Mouse (Mus musculus) MEL (cell line): ENCODE results near the gene BC051019. TPM values are rescaled to one million over a fixed set of nuclear protein-coding genes. Genes with fewer than 3 reads are reported as not detected.

ENCODE experiments used
- DNase-seq: peaks from one replicate; pipeline ENCODE4 v3.0.0; 2011; ENCODE audit warnings: low read depth, low spot score
- H3K27ac ChIP-seq: 2 replicates; pipeline ENCODE4 v1.5.1; 2012; ENCODE audit warnings: low read depth, mild to moderate bottlenecking, control low read depth, low read length, moderate library complexity; ENCODE audit not compliant: control insufficient read depth
- H3K27me3 ChIP-seq, 2 experiments: fragments of 150-350 bp in 1 of 2; sonication (generic) in 1 of 2; 2 replicates each; pipeline ENCODE4 v1.6.1; 2012; ENCODE audit warnings: low read length in 2 of 2, mild to moderate bottlenecking in 2 of 2, improper control_type of control experiment in 1 of 2, moderate library complexity in 1 of 2; ENCODE audit not compliant: insufficient read depth in 2 of 2, control insufficient read depth in 1 of 2
- H3K36me3 ChIP-seq, 2 experiments: 2 replicates each; pipeline ENCODE4 v1.6.1; 2012 to 2014; ENCODE audit warnings: low read length in 2 of 2, improper control_type of control experiment in 1 of 2, inconsistent platforms in 1 of 2, mild to moderate bottlenecking in 1 of 2; ENCODE audit not compliant: insufficient read depth in 2 of 2, control insufficient read depth in 1 of 2
- H3K4me1 ChIP-seq, 2 experiments: fragments of 150-350 bp in 1 of 2; sonication (generic) in 1 of 2; 2 replicates each; pipeline ENCODE4 v1.6.1; 2012; ENCODE audit warnings: low read length in 2 of 2, improper control_type of control experiment in 1 of 2, mild to moderate bottlenecking in 1 of 2; ENCODE audit not compliant: insufficient read depth in 2 of 2, control insufficient read depth in 1 of 2
- H3K4me3 ChIP-seq, 2 experiments: fragments of 150-350 bp in 1 of 2; sonication (generic) in 1 of 2; 2 replicates each; pipeline ENCODE4 v1.5.1; 2012; ENCODE audit warnings: low read depth in 2 of 2, low read length in 2 of 2, mild to moderate bottlenecking in 2 of 2, moderate library complexity in 2 of 2, control low read depth in 1 of 2, improper control_type of control experiment in 1 of 2; ENCODE audit not compliant: control insufficient read depth in 1 of 2, insufficient read depth in 1 of 2
- H3K79me2 ChIP-seq: 2 replicates; pipeline ENCODE4 v1.6.1; 2012; ENCODE audit warnings: mild to moderate bottlenecking, low read length, moderate library complexity; ENCODE audit not compliant: control insufficient read depth, poor library complexity, insufficient read depth
- H3K9ac ChIP-seq: 2 replicates; pipeline ENCODE4 v1.6.1; 2012; ENCODE audit warnings: low read depth, mild to moderate bottlenecking, control low read depth, low read length, moderate library complexity; ENCODE audit not compliant: control insufficient read depth, poor library complexity, severe bottlenecking
- H3K9me3 ChIP-seq: fragments of 150-350 bp; sonication (generic); replicated peaks from 2 replicates; pipeline ENCODE4 v1.6.1; 2012; ENCODE audit warnings: mild to moderate bottlenecking, low read length, improper control_type of control experiment, moderate library complexity; ENCODE audit not compliant: insufficient read depth
- CHD2 ChIP-seq: IDR thresholded peaks from 2 replicates; pipeline ENCODE4 v1.6.1; 2011; ENCODE audit warnings: low read length, improper control_type of control experiment
- E2F4 ChIP-seq: IDR thresholded peaks from 2 replicates; pipeline ENCODE4 v1.6.1; 2011; ENCODE audit warnings: low read depth, low read length, improper control_type of control experiment, borderline replicate concordance
- ELF1 ChIP-seq: IDR thresholded peaks from 2 replicates; pipeline ENCODE4 v1.6.1; 2014; ENCODE audit warnings: low read depth, mild to moderate bottlenecking, inconsistent platforms, low read length, improper control_type of control experiment, moderate library complexity
- HCFC1 ChIP-seq: IDR thresholded peaks from 2 replicates; pipeline ENCODE4 v1.6.1; 2012; ENCODE audit warnings: low read depth, mild to moderate bottlenecking, inconsistent platforms, low read length, improper control_type of control experiment, moderate library complexity
- JUND ChIP-seq: IDR thresholded peaks from 2 replicates; pipeline ENCODE4 v1.6.1; 2011; ENCODE audit warnings: low read depth, mild to moderate bottlenecking, improper control_type of control experiment, low read length
- MAX ChIP-seq: IDR thresholded peaks from 2 replicates; pipeline ENCODE4 v1.6.1; 2011; ENCODE audit warnings: low read length, improper control_type of control experiment
- MAZ ChIP-seq: IDR thresholded peaks from 2 replicates; pipeline ENCODE4 v1.6.1; 2012; ENCODE audit warnings: low read depth, mild to moderate bottlenecking, inconsistent platforms, low read length, improper control_type of control experiment
- MEF2A ChIP-seq: IDR thresholded peaks from 2 replicates; pipeline ENCODE4 v1.6.1; 2014; ENCODE audit warnings: low read depth, mild to moderate bottlenecking, inconsistent platforms, low read length, improper control_type of control experiment; ENCODE audit not compliant: poor library complexity, insufficient replicate concordance, severe bottlenecking; ENCODE audit errors: extremely low read depth
- MXI1 ChIP-seq: IDR thresholded peaks from 2 replicates; pipeline ENCODE4 v1.6.1; 2011; ENCODE audit warnings: mild to moderate bottlenecking, low read depth, low read length, improper control_type of control experiment
- NELFE ChIP-seq: IDR thresholded peaks from 2 replicates; pipeline ENCODE4 v1.6.1; 2011; ENCODE audit warnings: low read depth, low read length, improper control_type of control experiment
- POLR2AphosphoS2 ChIP-seq: IDR thresholded peaks from 2 replicates; pipeline ENCODE4 v1.6.1; 2011; ENCODE audit warnings: low read length, improper control_type of control experiment
- RAD21 ChIP-seq: IDR thresholded peaks from 2 replicates; pipeline ENCODE4 v1.6.1; 2011; ENCODE audit warnings: mild to moderate bottlenecking, low read depth, low read length, improper control_type of control experiment
- SMC3 ChIP-seq: IDR thresholded peaks from 2 replicates; pipeline ENCODE4 v1.6.1; 2011; ENCODE audit warnings: low read depth, low read length, improper control_type of control experiment
- TAL1 ChIP-seq: IDR thresholded peaks from 2 replicates; pipeline ENCODE4 v1.6.1; 2012; ENCODE audit warnings: mild to moderate bottlenecking, inconsistent platforms, low read length, moderate library complexity, mixed read lengths
- TBP ChIP-seq: IDR thresholded peaks from 2 replicates; pipeline ENCODE4 v1.8.0; 2011; ENCODE audit warnings: low read depth, low read length, improper control_type of control experiment
- TCF12 ChIP-seq: IDR thresholded peaks from 2 replicates; pipeline ENCODE4 v1.6.1; 2014; ENCODE audit warnings: low read depth, mild to moderate bottlenecking, inconsistent platforms, low read length, improper control_type of control experiment, moderate library complexity
- UBTF ChIP-seq: IDR thresholded peaks from 2 replicates; pipeline ENCODE4 v1.6.1; 2012; ENCODE audit warnings: low read depth, mild to moderate bottlenecking, inconsistent platforms, low read length, improper control_type of control experiment, moderate library complexity, borderline replicate concordance; ENCODE audit not compliant: insufficient read depth
- USF1 ChIP-seq: IDR thresholded peaks from 2 replicates; pipeline ENCODE4 v1.6.1; 2014; ENCODE audit warnings: low read depth, mild to moderate bottlenecking, inconsistent platforms, low read length, improper control_type of control experiment, moderate library complexity
- ZC3H11A ChIP-seq: IDR thresholded peaks from 2 replicates; pipeline ENCODE4 v1.6.1; 2012; ENCODE audit warnings: low read depth, mild to moderate bottlenecking, inconsistent platforms, low read length, improper control_type of control experiment
- ZMIZ1 ChIP-seq: IDR thresholded peaks from 2 replicates; pipeline ENCODE4 v1.6.1; 2012; ENCODE audit warnings: low read depth, mild to moderate bottlenecking, inconsistent platforms, low read length, improper control_type of control experiment, moderate library complexity
- polyA plus RNA-seq, 2 experiments: library from polyadenylated mRNA; stranded (reverse) in 1 of 2; unstranded in 1 of 2; fragments of >175 nt in 1 of 2; fragments of >200 nt in 1 of 2; gene quantifications; 2 replicates each; pipeline versions ENCODE4 v1.2.1 to v1.2.4; 2012; ENCODE audit warnings: low replicate concordance in 2 of 2, low read depth in 1 of 2; ENCODE audit not compliant: insufficient read length in 2 of 2, insufficient read depth in 1 of 2, missing spikeins in 1 of 2
- total RNA-seq: library from RNA; depleted of rRNA; stranded (reverse); fragments of 300-350 nt; gene quantifications from 2 replicates; pipeline ENCODE4 v1.2.3, GENCODE M21; 2012

BC051019 gene
- total and polyA plus RNA-seq, 3 experiments = 0.39 TPM; not detected in 2

DNA sequence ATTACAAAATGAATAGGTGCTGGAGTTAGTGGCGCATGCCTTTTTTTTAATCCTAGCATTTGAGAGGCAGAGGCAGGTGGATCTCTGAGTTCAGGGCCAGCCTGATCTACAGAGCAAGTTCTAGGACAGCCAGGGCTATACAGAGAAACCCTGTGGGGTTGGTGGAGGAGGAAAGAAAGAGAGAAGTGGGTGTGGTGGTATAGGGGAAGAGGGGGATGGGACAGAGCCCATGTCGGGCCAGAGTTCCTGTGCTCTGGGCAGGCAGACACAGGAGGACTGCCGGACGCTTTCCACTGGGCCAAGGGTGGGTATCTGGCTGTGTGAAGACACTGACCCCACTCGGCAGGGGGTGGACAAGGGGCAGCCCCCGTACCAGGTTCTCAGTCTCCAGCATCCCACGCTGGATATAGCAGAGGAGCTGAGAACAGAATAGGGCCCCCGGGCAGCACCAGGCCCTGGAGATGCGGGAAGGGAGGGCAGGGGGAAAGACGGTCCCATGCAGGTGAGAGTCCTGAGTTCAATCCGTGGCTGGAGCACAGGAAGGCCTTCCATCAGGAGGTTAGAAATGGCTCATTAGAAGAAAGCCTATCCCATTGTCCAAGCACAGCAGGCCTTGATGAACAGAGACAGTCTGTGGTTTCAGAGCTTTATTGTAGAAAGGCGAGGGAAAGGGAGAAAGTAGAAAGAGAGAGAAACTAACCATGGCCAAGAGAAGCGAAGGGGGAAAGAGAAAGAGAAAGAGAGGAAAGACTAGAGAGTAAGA lies 28.9 kb downstream of the BC051019 start:
- no peak for DNase-seq
- peaks cover 0 to 9% of the 10 kb centered on the region in 2 experiments; a peak in 2 of 4 replicates for H3K4me1 ChIP-seq
- no peak overlapping the region for H3K4me3 ChIP-seq
- H3K27me3 ChIP-seq = no peaks in the 10 kb centered on the region
- TF ChIP-seq MAX (no peak), TAL1 (no peak), NELFE (no peak), USF1 (no peak), ZC3H11A (no peak), TBP (no peak), MEF2A (no peak), MXI1 (no peak), JUND (no peak), MAZ (no peak)
- H3K79me2 ChIP-seq = no peaks in the 10 kb centered on the region
- no peak overlapping the region for H3K27ac ChIP-seq
- no peak overlapping the region for H3K9ac ChIP-seq
- H3K36me3 ChIP-seq = peaks cover 0 to 3% of the 10 kb centered on the region in 2 experiments; a peak in 1 of 4 replicates
- H3K9me3 ChIP-seq = no peaks in the 10 kb centered on the region

DNA sequence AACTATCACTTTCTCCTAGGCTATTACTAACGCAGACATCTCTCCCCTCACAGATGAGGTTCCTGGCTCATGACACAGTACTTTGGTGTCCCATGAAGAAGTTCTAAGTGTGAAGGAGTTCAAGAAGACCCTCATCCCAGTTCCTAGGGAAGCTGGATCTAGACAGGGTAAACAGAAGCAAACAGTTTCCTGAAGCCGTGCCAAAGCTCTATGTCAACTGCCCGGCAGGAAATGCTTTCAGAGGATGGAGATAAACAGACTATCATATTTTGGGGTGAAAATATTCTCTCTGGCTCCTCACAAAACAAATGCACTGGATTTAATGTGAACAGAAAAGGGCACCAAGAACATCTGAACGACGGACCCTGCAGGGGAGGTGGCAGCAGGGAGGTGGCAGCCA lies 32.7 kb downstream of the BC051019 start:
- no peak overlapping the region for H3K4me3 ChIP-seq
- no peak for DNase-seq
- no peaks in the 10 kb centered on the region for H3K27me3 ChIP-seq
- H3K36me3 ChIP-seq = no peaks in the 10 kb centered on the region; a peak in 1 of 4 replicates
- TF ChIP-seq HCFC1 = no peak
- TF ChIP-seq ELF1 = no peak
- no peak for TF ChIP-seq ZMIZ1
- no peak for TF ChIP-seq RAD21
- TF ChIP-seq UBTF = no peak
- no peak for TF ChIP-seq CHD2
- TF ChIP-seq POLR2AphosphoS2 = no peak
- no peak for TF ChIP-seq MAZ
- TF ChIP-seq TCF12 = no peak
- TF ChIP-seq E2F4 = no peak
- no peak for TF ChIP-seq MAX
- TF ChIP-seq SMC3 = no peak
- no peak for TF ChIP-seq JUND
- no peak overlapping the region for H3K27ac ChIP-seq
- no peaks in the 10 kb centered on the region for H3K9me3 ChIP-seq
- H3K79me2 ChIP-seq = no peaks in the 10 kb centered on the region
- H3K4me1 ChIP-seq = peaks cover 0 to 7% of the 10 kb centered on the region in 2 experiments; a peak in 2 of 4 replicates
- H3K9ac ChIP-seq = no peak overlapping the region
